Mouse (Mus musculus) retina, postnatal 7 days (tissue): ENCODE results near the gene Rrh.

ENCODE experiments used
- DNase-seq: peaks from one replicate; pipeline ENCODE4 v3.0.0-alpha.2; 2012; ENCODE audit warnings: low read depth, low spot score

Gene Rrh

DNA sequence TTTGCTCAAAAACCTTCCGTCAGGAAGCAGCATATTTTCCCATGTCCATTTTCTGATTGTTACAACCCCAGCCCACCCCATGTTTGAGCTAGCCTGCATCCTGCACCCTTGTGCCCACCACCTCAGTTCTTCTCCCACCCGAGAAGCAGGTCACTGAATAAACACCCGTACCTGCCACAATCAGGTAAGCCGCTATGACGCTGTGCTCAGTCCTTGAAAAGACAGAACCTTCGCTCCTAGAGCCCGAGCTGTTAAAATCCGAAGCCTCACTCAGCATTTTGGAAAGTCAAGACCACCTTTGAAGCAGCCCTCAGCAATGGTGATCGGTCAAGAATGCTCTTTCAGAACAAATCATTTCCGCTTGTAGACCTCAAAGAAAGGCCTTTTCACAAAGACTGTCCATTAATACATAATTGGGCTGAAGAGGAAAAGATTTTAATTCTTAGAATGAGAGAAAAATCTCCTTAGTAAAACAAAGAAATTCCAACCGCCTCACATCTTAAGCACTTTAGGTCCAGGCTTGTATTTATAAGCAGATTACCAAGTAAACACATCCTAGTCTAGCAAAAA is at the start of gene Rrh:
TSS of gene Rrh (minus strand) at position 382 of the 570 bp plus-strand sequence.
- no peak for DNase-seq

GRCm38 (mm10) chr3:129863698-129864097 is 41.3 kb upstream of the Rrh start:
- DNase-seq: peak; percentile 9

DNA sequence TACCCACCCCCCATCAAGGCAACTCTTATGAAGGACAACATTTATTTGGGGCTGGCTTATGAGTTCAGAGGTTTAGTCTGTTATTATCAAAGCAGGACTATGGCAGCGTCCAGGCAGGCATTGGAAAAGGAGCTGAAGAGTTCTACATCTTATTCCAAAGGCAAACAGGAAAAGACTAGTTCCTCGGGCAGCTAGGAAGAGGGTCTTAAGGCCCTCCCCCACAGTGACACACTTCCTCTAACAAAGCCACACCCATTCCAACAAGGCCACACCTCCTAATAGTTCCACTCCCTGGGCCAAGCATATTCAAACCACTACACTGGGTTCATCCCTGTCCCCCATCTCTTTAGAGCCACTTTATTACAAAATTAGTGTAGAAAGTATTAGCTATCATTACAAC is 40.2 kb upstream of the Rrh start:
- no peak for DNase-seq

DNA sequence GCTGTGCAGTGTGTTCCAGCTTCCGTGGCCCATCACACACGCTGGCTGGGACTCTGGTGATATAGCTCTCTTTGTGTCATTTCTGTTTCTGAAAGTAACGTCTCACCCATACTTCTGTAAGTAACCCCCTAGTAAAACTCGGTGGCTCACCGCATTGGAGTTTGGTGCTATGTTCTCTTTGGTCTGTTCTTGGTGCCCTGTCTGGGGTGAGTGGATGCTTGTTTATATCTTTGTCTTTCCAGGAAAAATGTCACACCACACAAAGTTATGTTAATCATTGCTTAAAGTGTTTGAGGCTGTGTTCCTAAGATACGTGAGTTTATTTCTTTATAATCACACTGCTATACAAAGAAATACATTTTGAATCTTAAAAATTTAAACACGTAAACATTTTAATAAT is 24.5 kb upstream of the Rrh start:
- no peak for DNase-seq

DNA sequence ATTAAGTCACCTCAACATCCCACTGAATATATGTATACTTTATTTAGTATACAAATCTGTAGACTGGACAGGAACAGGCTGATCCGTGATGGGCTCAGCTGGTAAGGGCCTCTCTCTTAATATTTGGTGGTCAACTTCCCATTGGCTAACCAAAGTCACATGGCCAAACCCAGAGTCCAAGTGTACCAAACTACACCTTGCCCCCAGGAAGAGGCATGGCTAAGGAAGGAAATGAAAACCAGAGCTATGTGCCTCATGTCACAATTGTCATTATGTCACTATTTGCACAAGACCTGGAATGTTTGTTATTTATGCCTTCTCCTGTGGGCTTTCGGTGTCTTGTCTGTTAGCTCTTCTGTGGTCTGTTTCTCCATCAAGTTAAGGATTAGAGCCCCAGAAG is 23.5 kb upstream of the Rrh start:
- no peak for DNase-seq

- DNase-seq: no peak
Observed at GRCm38 (mm10) chr3:129838017-129838416, 15.6 kb upstream of the Rrh start.

DNA sequence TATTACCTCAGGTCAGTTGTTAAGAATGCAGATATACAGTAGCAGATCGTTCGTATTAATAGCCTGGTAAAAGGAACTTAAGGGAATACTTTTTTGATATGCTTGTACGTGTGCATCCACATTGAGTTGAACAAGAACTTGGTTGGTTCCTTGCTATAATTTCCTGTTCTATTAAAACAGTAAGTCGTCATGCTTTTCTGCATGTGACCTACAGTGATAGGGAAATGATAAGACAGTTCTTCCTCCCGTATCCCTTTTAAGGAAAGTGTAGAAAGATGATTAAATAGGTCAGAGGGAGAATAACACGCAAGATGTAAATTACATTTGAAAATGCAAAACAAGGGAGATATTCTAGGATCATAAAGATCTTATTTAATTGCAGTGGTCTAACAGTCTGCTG is 14.6 kb upstream of the Rrh start:
- no peak for DNase-seq

GRCm38 (mm10) chr3:129836051-129836697 is 13.8 kb upstream of the Rrh start:
- no peak for DNase-seq

DNA sequence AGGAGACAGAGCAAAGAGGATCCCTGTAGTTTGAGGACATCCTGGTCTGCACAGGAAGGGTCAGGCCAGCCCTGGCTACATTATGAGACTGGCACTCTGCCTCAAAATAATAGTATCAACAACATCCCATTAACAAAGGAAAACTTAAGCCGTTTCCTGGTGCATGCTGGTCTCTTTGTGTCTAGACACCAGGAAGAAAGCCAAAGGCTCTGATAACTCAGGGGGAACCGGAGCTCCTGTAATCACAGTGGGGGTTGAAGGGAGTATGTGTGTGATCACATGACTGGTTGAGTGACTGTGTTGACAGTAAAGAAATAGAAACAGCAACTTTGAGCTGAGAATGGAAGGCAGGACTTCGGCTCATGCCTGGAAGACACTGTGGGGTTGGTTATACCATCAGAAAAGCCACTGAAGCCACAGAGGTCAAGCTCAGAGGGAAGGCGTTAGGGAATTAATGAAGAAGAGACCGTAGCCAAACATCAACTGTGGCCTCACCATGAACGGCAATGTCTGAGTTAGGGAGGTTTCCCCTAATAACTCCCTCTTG is 13.1 kb upstream of the Rrh start, which contains the start of gene Cfi:
TSS of gene Cfi (plus strand) at position 497 of the 547 bp plus-strand sequence.
- DNase-seq: no peak

GRCm38 (mm10) chr3:129831035-129831568 is 8.7 kb upstream of the Rrh start, which contains the start of gene Gar1:
Gene Gar1, minus strand, starts transcription at chr3:129831396.
- DNase-seq: peak; percentile 97

- no peak for DNase-seq
Observed at GRCm38 (mm10) chr3:129830626-129831025, 8.2 kb upstream of the Rrh start.

- no peak for DNase-seq
Observed at GRCm38 (mm10) chr3:129827691-129828090, 5.3 kb upstream of the Rrh start.

- no peak for DNase-seq
Observed at GRCm38 (mm10) chr3:129826691-129827090, 4.3 kb upstream of the Rrh start.

DNA sequence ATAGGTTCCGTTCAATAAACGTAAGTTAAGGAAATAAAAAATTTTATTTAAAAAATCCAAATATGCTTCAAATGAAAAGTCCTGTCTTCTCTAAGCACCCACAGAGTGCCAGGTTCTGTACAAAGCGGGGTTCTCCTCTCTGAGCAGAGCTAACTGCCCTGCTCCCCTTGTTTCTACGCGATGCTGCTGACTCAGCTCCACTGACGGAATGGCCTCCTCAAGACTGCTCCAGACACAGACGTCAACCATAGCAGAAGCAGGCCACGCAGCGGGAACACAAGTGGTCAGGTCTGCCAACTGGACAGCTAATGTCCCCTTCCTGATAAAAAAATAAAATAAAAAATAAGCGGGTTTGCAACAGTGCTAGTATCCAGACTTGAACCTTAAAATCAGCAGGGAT is 2.5 kb upstream of the Rrh start:
- no peak for DNase-seq

- DNase-seq: no peak
Observed at GRCm38 (mm10) chr3:129824146-129824545, 1.8 kb upstream of the Rrh start.

GRCm38 (mm10) chr3:129823293-129823692 is 906 bp upstream of the Rrh start:
- no peak for DNase-seq

DNA sequence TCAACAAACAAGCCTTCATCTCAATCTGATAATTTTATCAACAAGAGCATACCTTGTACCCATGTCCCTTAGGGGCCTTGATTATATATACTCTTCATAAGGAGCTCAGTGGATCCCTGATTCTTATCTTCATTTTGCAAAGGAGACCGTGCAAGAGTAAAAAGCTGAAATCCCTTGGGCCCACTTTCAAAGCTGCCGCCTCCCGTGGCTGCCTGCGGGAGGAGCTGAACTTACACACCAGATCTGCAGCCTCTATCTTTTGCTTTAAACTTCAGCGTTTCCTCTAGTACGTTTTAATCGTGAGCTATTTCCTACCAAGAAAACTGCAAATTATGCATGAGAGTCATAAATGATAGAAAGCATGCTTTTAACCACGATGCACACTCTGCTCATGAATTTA is 651 bp downstream of the Rrh start:
- no peak for DNase-seq

GRCm38 (mm10) chr3:129820847-129821246 is 1.5 kb downstream of the Rrh start:
- no peak for DNase-seq

DNA sequence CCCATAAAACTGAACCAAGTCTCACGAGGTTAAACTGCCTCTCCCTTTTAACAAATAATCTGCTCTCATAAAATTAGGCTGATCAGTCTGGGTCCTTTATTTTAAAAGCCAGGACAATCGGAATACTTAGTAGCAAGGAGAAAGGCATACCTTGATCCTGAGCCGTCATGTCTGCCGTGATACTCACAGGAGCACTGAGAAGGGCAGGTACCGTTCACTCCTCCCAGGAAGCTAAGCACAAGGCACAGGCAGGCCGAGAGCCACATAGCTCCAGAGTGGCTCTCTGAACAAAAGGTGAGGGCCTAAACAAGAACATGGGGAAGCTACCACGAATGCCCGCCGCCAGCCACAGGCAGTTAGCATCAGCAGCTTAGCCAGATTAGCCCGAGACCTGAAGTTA is 18.6 kb downstream of the Rrh start, which contains the start of gene Lrit3:
TSS of gene Lrit3 (minus strand) at position 266 of the 400 bp plus-strand sequence.
- no peak for DNase-seq

- DNase-seq: no peak
Observed at GRCm38 (mm10) chr3:129799011-129799410, 23.4 kb downstream of the Rrh start.

DNA sequence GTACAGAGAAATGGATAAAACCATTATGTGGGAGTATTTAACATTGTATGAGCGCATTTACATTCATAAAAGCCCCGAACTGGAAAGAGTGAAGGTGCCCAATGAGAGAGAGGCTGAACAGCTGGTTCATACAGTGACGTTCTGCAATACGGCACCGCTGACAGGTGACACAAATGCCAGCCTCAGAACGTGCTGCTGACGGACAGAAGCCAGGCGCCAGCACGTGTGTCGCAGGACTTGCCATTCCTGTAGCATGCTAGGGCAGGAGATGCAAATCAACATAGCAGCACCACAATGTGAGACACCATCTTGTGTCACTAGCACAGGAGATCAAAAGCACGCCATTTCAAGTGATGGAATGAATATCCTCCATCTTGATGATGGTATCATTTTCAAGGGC is 23.8 kb downstream of the Rrh start:
- no peak for DNase-seq

DNA sequence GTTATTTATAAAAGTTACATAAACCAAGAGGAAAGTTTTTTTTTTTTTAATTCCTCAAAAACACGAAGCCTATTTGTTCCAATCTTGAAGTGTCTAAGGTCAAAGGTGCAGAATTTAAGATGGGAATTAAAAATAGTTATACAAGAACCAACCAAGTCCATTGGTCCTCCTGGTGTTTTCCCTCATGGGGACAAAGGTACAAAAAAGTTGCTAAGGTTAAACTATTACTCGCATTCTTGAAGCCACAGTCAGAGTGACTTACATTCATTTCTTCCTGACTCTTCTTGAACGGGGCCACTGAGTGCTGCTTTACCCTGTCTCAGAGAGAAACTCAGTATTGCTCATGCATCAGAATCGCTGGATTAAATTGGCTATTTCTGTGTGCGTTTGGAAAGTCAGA is 25.0 kb downstream of the Rrh start:
- DNase-seq: no peak

DNA sequence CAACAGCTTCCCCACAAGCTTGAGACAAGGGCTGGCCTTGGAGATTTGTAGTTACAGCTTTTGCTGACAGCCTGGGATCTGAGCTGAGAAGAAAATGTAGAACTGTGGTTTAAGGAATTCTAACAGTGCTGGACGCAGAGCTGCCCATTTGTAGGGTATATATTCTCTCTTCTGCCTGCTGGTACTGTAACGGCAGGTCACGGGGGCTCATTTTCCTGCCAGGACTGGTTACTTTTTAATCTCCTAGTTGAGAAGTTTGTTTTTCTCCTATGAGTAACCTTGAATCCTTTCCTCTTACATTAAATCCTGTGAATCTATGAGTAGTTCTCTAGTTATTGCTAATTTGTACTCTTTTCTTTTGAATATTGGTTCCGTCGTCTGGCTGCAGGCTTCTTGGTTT is 28.6 kb downstream of the Rrh start:
- DNase-seq: no peak
